Mouse (Mus musculus) leukemia stem cell, adult 10-12 weeks (primary cell): ENCODE results near the gene Gm49368. TPM values are rescaled to one million over a fixed set of nuclear protein-coding genes. Genes with fewer than 3 reads are reported as not detected.

ENCODE experiments used
- polyA plus RNA-seq: library from polyadenylated mRNA; stranded (reverse); fragments of >175 nt; gene quantifications from 2 replicates; pipeline ENCODE4 v1.2.3, GENCODE M21; 2012; ENCODE audit warnings: low replicate concordance

Gm49368 gene
- not detected in 2 replicates for polyA plus RNA-seq

GRCm38 (mm10) chr7:128062456-128062855, at the start of gene Gm49368, which contains the start of gene Itgam:
Gm49368 (plus strand) TSS chr7:128062683.
Itgam (plus strand) TSS chr7:128062640.

GRCm38 (mm10) chr7:128128741-128129720, 66.5 kb downstream of the Gm49368 start, which contains the start of gene Itgax:
Itgax (plus strand) TSS chr7:128129547.

GRCm38 (mm10) chr7:128154076-128154475, 91.6 kb downstream of the Gm49368 start, which contains the start of gene Itgad:
Itgad (plus strand) TSS chr7:128154376.

Other genes starting within 250 kb of the Gm49368 start
- gene Stx4a, start 238.4 kb upstream of the Gm49368 start, polyA plus RNA-seq: 24.8 and 27.0 TPM in 2 replicates
- 0.23 and 0.28 TPM in 2 replicates for gene Stx1b, start 238.1 kb upstream of the Gm49368 start, polyA plus RNA-seq
- gene Zfp646, start 186.5 kb upstream of the Gm49368 start, polyA plus RNA-seq: 13.4 and 33.6 TPM in 2 replicates
- gene Zfp668, start 185.9 kb upstream of the Gm49368 start, polyA plus RNA-seq: 22.6 and 26.8 TPM in 2 replicates
- gene Prss53, start 171.7 kb upstream of the Gm49368 start, polyA plus RNA-seq: 0.58 and 1.1 TPM in 2 replicates
- not detected in 2 replicates for gene Gm21974, start 167.2 kb upstream of the Gm49368 start, polyA plus RNA-seq
- gene Vkorc1, start 167.1 kb upstream of the Gm49368 start, polyA plus RNA-seq: 10.1 and 24.2 TPM in 2 replicates
- gene Bckdk, start 158.6 kb upstream of the Gm49368 start, polyA plus RNA-seq: 79.6 and 212 TPM in 2 replicates
- 2.0 and 6.1 TPM in 2 replicates for gene Kat8, start 150.2 kb upstream of the Gm49368 start, polyA plus RNA-seq
- gene Prss8, start 132.6 kb upstream of the Gm49368 start, polyA plus RNA-seq: not detected in 2 replicates
- 2.3 and 7.5 TPM in 2 replicates for gene Prss36, start 116.0 kb upstream of the Gm49368 start, polyA plus RNA-seq
- 125 and 210 TPM in 2 replicates for gene Fus, start 95.2 kb upstream of the Gm49368 start, polyA plus RNA-seq
- 2.1 and 2.2 TPM in 2 replicates for gene Pycard, start 68.8 kb upstream of the Gm49368 start, polyA plus RNA-seq
- gene Trim72, start 58.7 kb upstream of the Gm49368 start, polyA plus RNA-seq: 0.10 TPM in 1 of 2 replicates, not detected in the other
- 1.3 and 1.8 TPM in 2 replicates for gene Itgam, start within 50 bp of the Gm49368 start, polyA plus RNA-seq
- 2.3 and 3.4 TPM in 2 replicates for gene Itgax, start 66.9 kb downstream of the Gm49368 start, polyA plus RNA-seq
- gene Itgad, start 91.7 kb downstream of the Gm49368 start, polyA plus RNA-seq: 8.5 and 16.4 TPM in 2 replicates
- 11.9 and 21.5 TPM in 2 replicates for gene Cox6a2, start 143.7 kb downstream of the Gm49368 start, polyA plus RNA-seq
- gene Armc5, start 174.7 kb downstream of the Gm49368 start, polyA plus RNA-seq: 34.5 and 48.8 TPM in 2 replicates
- 0.85 and 1.2 TPM in 2 replicates for gene 9130023H24Rik, start 175.3 kb downstream of the Gm49368 start, polyA plus RNA-seq
- gene Tgfb1i1, start 184.1 kb downstream of the Gm49368 start, polyA plus RNA-seq: 1.0 and 5.8 TPM in 2 replicates
- gene Slc5a2, start 203.0 kb downstream of the Gm49368 start, polyA plus RNA-seq: 0.28 and 1.4 TPM in 2 replicates
- 48.6 and 63.1 TPM in 2 replicates for gene BC017158, start 235.5 kb downstream of the Gm49368 start, polyA plus RNA-seq